Mouse (Mus musculus) adrenal gland, postnatal 25 days (tissue): ENCODE measurements at regions not wholly inside any gene's neighbourhood (a gene's known extent, or its start where the extent isn't known, plus 50 kb on each side); places are given as distances from the start of the nearest gene placed in this dataset.
"Not testable (repeated sequence)": the region's sequence is repeated elsewhere in the genome, so short reads cannot be mapped to it uniquely, and the experiment has no call there.

ENCODE experiments used
- DNase-seq: peaks from one replicate; pipeline ENCODE4 v3.0.0; 2021; ENCODE audit warnings: mixed read lengths

GRCm38 (mm10) chr8:109312731-109313130, 181.1 kb upstream of the Pmfbp1 start:
- no peak for DNase-seq

GRCm38 (mm10) chr8:109320955-109321354, 172.9 kb upstream of the Pmfbp1 start:
- DNase-seq, result no peak

- no peak for DNase-seq
These were observed 170.5 kb upstream of the Pmfbp1 start for GRCm38 (mm10) chr8:109323351-109323750.

- no peak for DNase-seq
These were observed 169.6 kb upstream of the Pmfbp1 start for GRCm38 (mm10) chr8:109324241-109324640.

- no peak for DNase-seq
These were observed 157.6 kb upstream of the Pmfbp1 start for GRCm38 (mm10) chr8:109336203-109336602.

GRCm38 (mm10) chr8:109338220-109338835, 155.5 kb upstream of the Pmfbp1 start:
- no peak for DNase-seq

- not testable (repeated sequence) for DNase-seq
These were observed 153.2 kb upstream of the Pmfbp1 start for GRCm38 (mm10) chr8:109340647-109341046.

GRCm38 (mm10) chr8:109355168-109355567, 138.7 kb upstream of the Pmfbp1 start:
- DNase-seq, result no peak

- no peak for DNase-seq
These were observed 134.3 kb upstream of the Pmfbp1 start for GRCm38 (mm10) chr8:109359396-109360051.

- no peak for DNase-seq
These were observed 133.6 kb upstream of the Pmfbp1 start for GRCm38 (mm10) chr8:109360081-109360715.

- peak; percentile 7 for DNase-seq
These were observed 132.9 kb upstream of the Pmfbp1 start for GRCm38 (mm10) chr8:109360904-109361303.

GRCm38 (mm10) chr8:109361575-109362361, 132.1 kb upstream of the Pmfbp1 start:
- no peak for DNase-seq

- DNase-seq, result no peak
These were observed 130.5 kb upstream of the Pmfbp1 start for GRCm38 (mm10) chr8:109363185-109363845.

GRCm38 (mm10) chr8:109373977-109374376, 119.8 kb upstream of the Pmfbp1 start:
- DNase-seq, result no peak

GRCm38 (mm10) chr8:109384881-109385280, 108.9 kb upstream of the Pmfbp1 start:
- no peak for DNase-seq

GRCm38 (mm10) chr8:109395133-109395855, 98.5 kb upstream of the Pmfbp1 start:
- DNase-seq, result no peak

GRCm38 (mm10) chr8:109399616-109400015, 94.2 kb upstream of the Pmfbp1 start:
- DNase-seq, result no peak

GRCm38 (mm10) chr8:109400192-109400591, 93.6 kb upstream of the Pmfbp1 start:
- no peak for DNase-seq

GRCm38 (mm10) chr8:109407913-109408312, 85.9 kb upstream of the Pmfbp1 start:
- no peak for DNase-seq

- DNase-seq, result peak; percentile 27
These were observed 83.3 kb upstream of the Pmfbp1 start for GRCm38 (mm10) chr8:109410531-109410930.

- no peak for DNase-seq
These were observed 80.4 kb upstream of the Pmfbp1 start for GRCm38 (mm10) chr8:109413386-109413785.

GRCm38 (mm10) chr8:109415315-109415714, 78.5 kb upstream of the Pmfbp1 start:
- DNase-seq, result no peak
